9 mouse cellular contexts compared by ENCODE assay signal in genomic region chr15:85879498-85879895, GRCm38 (mm10). TPM values are rescaled to one million over a fixed set of nuclear protein-coding genes. Genes with fewer than 3 reads are reported as not detected.
DNase-seq lines count a peak whose midpoint lies in the region; ATAC-seq lines count a peak whose summit lies in the region.
"Had no signal": no experiment of that assay in that cellular context is flagged by ENCODE, and none has a peak within 500 bp of the region (broad histone marks: within the 10 kb centered on the region; RNA-seq: fewer than 3 reads in every experiment).

No protein-coding gene starts in this region.

- H3K4me1 ChIP-seq in heart, embryonic 10.5 days = peaks cover 18% of the 10 kb centered on the region
- H3K4me1 ChIP-seq in intestine, embryonic 14.5 days (replicated peaks; ENCODE audit: control insufficient read depth, insufficient read depth, low read length) = peaks cover 6% of the 10 kb centered on the region
- peaks cover 26% of the 10 kb centered on the region for H3K4me1 ChIP-seq in midbrain, embryonic 15.5 days

- under 1% methylated on average over 18 of the region's 18 CpGs for WGBS in heart, embryonic 10.5 days
- 1% methylated on average over 18 of the region's 18 CpGs for WGBS in intestine, embryonic 14.5 days
- WGBS in midbrain, embryonic 15.5 days = 2% methylated on average over 18 of the region's 18 CpGs

- peak; percentile 45 for ATAC-seq in intestine, embryonic 14.5 days (replicated peaks; ENCODE audit: low FRiP score, low TSS enrichment, low read depth)
- peak; percentile 59 for ATAC-seq in midbrain, embryonic 15.5 days (replicated peaks)

- peak overlapping the region; percentile 75 for H3K4me2 ChIP-seq in intestine, embryonic 14.5 days (ENCODE audit: low read length)
- H3K4me2 ChIP-seq in midbrain, embryonic 15.5 days = peak overlapping the region; percentile 85

- H3K27me3 ChIP-seq in heart, embryonic 10.5 days (ENCODE audit: insufficient read depth, poor library complexity, severe bottlenecking) = no peaks in the 10 kb centered on the region
- H3K27me3 ChIP-seq in intestine, embryonic 14.5 days (replicated peaks; ENCODE audit: control insufficient read depth, insufficient read depth, low read length) = no peaks in the 10 kb centered on the region
- H3K27me3 ChIP-seq in midbrain, embryonic 15.5 days (replicated peaks) = no peaks in the 10 kb centered on the region
- H3K27me3 ChIP-seq: Patski had no signal

- no peak for DNase-seq in heart, embryonic 10.5 days (ENCODE audit: low spot score)
- no peak for DNase-seq in heart, postnatal 4 days
- peak; percentile 23 for DNase-seq in urinary bladder, postnatal 25 days (ENCODE audit: low spot score)
- DNase-seq in urinary bladder, adult 18-20 months (ENCODE audit: low spot score in 2 of 2) = no peak
- DNase-seq in intestine, embryonic 14.5 days (ENCODE audit: low spot score) = no peak
- no peak for DNase-seq in layer of hippocampus, postnatal 25 days (ENCODE audit: extremely low spot score in 1 of 2, low spot score in 1 of 2)
- no peak for DNase-seq in ovary, postnatal 14 days (ENCODE audit: low spot score)

- peak overlapping the region; percentile 87 for H3K9ac ChIP-seq in intestine, embryonic 14.5 days (ENCODE audit: low read length)
- peak overlapping the region; percentile 78 for H3K9ac ChIP-seq in midbrain, embryonic 15.5 days

- H3K27ac ChIP-seq in heart, embryonic 10.5 days = peak overlapping the region; percentile 91
- H3K27ac ChIP-seq in intestine, embryonic 14.5 days (ENCODE audit: low read depth) = peak overlapping the region; percentile 72
- H3K27ac ChIP-seq in midbrain, embryonic 15.5 days = peak overlapping the region; percentile 90

- peak overlapping the region; percentile 83 for H3K4me3 ChIP-seq in heart, embryonic 10.5 days
- peak overlapping the region; percentile 58 for H3K4me3 ChIP-seq in intestine, embryonic 14.5 days (ENCODE audit: low read depth, low read length)
- peak overlapping the region; percentile 84 for H3K4me3 ChIP-seq in midbrain, embryonic 15.5 days

- H3K36me3 ChIP-seq in heart, embryonic 10.5 days = peaks cover 48% of the 10 kb centered on the region
- H3K36me3 ChIP-seq in intestine, embryonic 14.5 days (ENCODE audit: control insufficient read depth, insufficient read depth, low read length) = peaks cover 37% of the 10 kb centered on the region
- H3K36me3 ChIP-seq in midbrain, embryonic 15.5 days (replicated peaks) = peaks cover 10% of the 10 kb centered on the region; the same call in 1 of the 2 replicates

- no peaks in the 10 kb centered on the region for H3K9me3 ChIP-seq in heart, embryonic 10.5 days
- H3K9me3 ChIP-seq in intestine, embryonic 14.5 days (ENCODE audit: control insufficient read depth, low read length) = no peaks in the 10 kb centered on the region
- no peaks in the 10 kb centered on the region for H3K9me3 ChIP-seq in midbrain, embryonic 15.5 days

RNA-seq across cellular contexts. Expression of gene Trmu, which starts 0.4 kb away (rescaled TPM):
- 34.4 and 36.5 TPM in 2 replicates for polyA plus RNA-seq in heart, embryonic 10.5 days (2016; fragmentation: Nextera tagmentation; extraction: Ambion mirVana)
- total RNA-seq in heart, postnatal 4 days (2021) = 10 to 100 TPM; 27.4 to 29.4 TPM
- polyA plus RNA-seq in intestine, embryonic 14.5 days (2014; fragmentation: Nextera tagmentation; extraction: Ambion mirVana) = 35.7 and 36.4 TPM in 2 replicates
- polyA plus RNA-seq in midbrain, embryonic 15.5 days (2015; fragmentation: Nextera tagmentation; extraction: Ambion mirVana) = 58.8 and 63.4 TPM in 2 replicates
- total RNA-seq in layer of hippocampus, postnatal 25 days (2021) = 10 to 100 TPM; 25.0 to 37.2 TPM

RNA-seq across cellular contexts. Expression of gene Gtse1, which starts 20.0 kb away (rescaled TPM):
- 40.0 and 40.6 TPM in 2 replicates for polyA plus RNA-seq in heart, embryonic 10.5 days (2016; fragmentation: Nextera tagmentation; extraction: Ambion mirVana)
- total RNA-seq in heart, postnatal 4 days (2021) = 10 to 100 TPM; 15.2 to 16.9 TPM
- 25.8 and 27.4 TPM in 2 replicates for polyA plus RNA-seq in intestine, embryonic 14.5 days (2014; fragmentation: Nextera tagmentation; extraction: Ambion mirVana)
- 4.2 and 5.3 TPM in 2 replicates for polyA plus RNA-seq in midbrain, embryonic 15.5 days (2015; fragmentation: Nextera tagmentation; extraction: Ambion mirVana)
- under 1 TPM; 0.64 to 0.92 TPM for total RNA-seq in layer of hippocampus, postnatal 25 days (2021)

RNA-seq across cellular contexts. Expression of gene Ttc38, which starts 47.4 kb away (rescaled TPM):
- 2.6 and 3.5 TPM in 2 replicates for polyA plus RNA-seq in heart, embryonic 10.5 days (2016; fragmentation: Nextera tagmentation; extraction: Ambion mirVana)
- 1 to 10 TPM; 5.2 to 5.3 TPM for total RNA-seq in heart, postnatal 4 days (2021)
- polyA plus RNA-seq in intestine, embryonic 14.5 days (2014; fragmentation: Nextera tagmentation; extraction: Ambion mirVana) = 6.6 and 6.7 TPM in 2 replicates
- polyA plus RNA-seq in midbrain, embryonic 15.5 days (2015; fragmentation: Nextera tagmentation; extraction: Ambion mirVana) = 3.3 and 3.6 TPM in 2 replicates
- total RNA-seq in layer of hippocampus, postnatal 25 days (2021) = 1 to 10 TPM; 4.4 to 7.3 TPM

RNA-seq across cellular contexts. Expression of gene Pkdrej, which starts 58.0 kb away (rescaled TPM):
- polyA plus RNA-seq in heart, embryonic 10.5 days (2016; fragmentation: Nextera tagmentation; extraction: Ambion mirVana) = 0.05 and 0.13 TPM in 2 replicates
- total RNA-seq in heart, postnatal 4 days (2021) = 1 to 10 TPM; 2.5 to 2.8 TPM
- 0.36 and 0.37 TPM in 2 replicates for polyA plus RNA-seq in intestine, embryonic 14.5 days (2014; fragmentation: Nextera tagmentation; extraction: Ambion mirVana)
- 0.05 and 0.10 TPM in 2 replicates for polyA plus RNA-seq in midbrain, embryonic 15.5 days (2015; fragmentation: Nextera tagmentation; extraction: Ambion mirVana)
- under 1 TPM; 0.52 to 0.54 TPM for total RNA-seq in layer of hippocampus, postnatal 25 days (2021)
